11 mouse cellular contexts compared by ENCODE assay signal in the genomic region with DNA sequence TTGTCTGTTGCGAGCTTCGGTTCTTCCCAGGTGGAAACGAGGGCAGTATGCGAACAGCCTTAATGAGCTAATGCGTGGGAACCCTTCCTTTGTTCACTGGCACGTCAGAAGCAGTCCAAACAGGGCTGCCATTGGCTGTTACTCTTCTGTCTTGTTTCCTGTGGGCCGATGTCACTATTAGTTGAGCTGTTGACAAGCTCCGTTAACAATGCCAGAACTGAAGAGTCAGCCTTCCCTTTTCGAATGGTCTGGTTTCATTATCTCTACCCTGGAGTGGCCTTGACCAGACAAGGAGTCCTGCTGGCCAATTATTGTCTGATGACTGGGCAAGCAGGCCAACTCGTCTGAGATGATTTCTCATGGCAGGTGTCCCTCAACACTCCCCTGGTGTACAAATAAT.
DNase-seq lines count a peak whose midpoint lies in the region; TF ChIP-seq lines count a peak whose summit lies in the region.
"Had no signal": no experiment of that assay in that cellular context is flagged by ENCODE, and none has a peak within 500 bp of the region (broad histone marks: within the 10 kb centered on the region; RNA-seq: fewer than 3 reads in every experiment).

No protein-coding gene starts in this region.

- DNase-seq in heart, adult 18-20 months, result peak; percentile 15 to 33
- DNase-seq in heart, postnatal 25 days (ENCODE audit: low spot score), result no peak
- DNase-seq in brain, embryonic 14.5 days (ENCODE audit: low read depth), result peak; percentile 54
- DNase-seq in heart, adult 9 months (ENCODE audit: low spot score in 2 of 2), result peak; percentile 6 to 17
- DNase-seq in heart, postnatal 10 days, result peak; percentile 53 to 54
- no peak for DNase-seq in thymus, postnatal 25 days
- no peak for DNase-seq in kidney, postnatal 14 days
- DNase-seq: adrenal gland, adult 8-10 months; kidney, postnatal 4 days; spleen, adult 18-20 months; thymus, postnatal 4 days had no signal

- TF ChIP-seq CTCF in brain, embryonic 14.5 days (IDR thresholded peaks at IDR 0.05; ENCODE audit: borderline replicate concordance, extremely low read depth, insufficient read depth, insufficient read length), result no peak

- intact Hi-C loops in heart, postnatal 25 days (cut with DNase I), result no loop called here
- intact Hi-C loops in heart, postnatal 10 days (cut with DNase I), result no loop called here

- TF ChIP-seq POLR2A in brain, embryonic 14.5 days (IDR thresholded peaks at IDR 0.05; ENCODE audit: borderline replicate concordance, extremely low read depth, insufficient read depth, insufficient read length, poor library complexity, severe bottlenecking), result no peak

Comparison
In these comparisons a context has a peak if more than half of its experiments do, and no peak if none do; other contexts are left out.
1. DNase-seq: peak in heart, adult 18-20 months (2 of 2), brain, embryonic 14.5 days (single experiment), heart, adult 9 months (2 of 2) and heart, postnatal 10 days (2 of 2); none in heart, postnatal 25 days (single experiment), thymus, postnatal 25 days (single experiment) and kidney, postnatal 14 days (single experiment).